Mouse (Mus musculus) CH12.LX (cell line): Measurements from ENCODE around the gene H2-Q2. TPM values are rescaled to one million over a fixed set of nuclear protein-coding genes. Genes with fewer than 3 reads are reported as not detected.

Experiments
- DNase-seq: peaks from one replicate; pipeline ENCODE4 v3.0.0-alpha.2; 2013; ENCODE audit errors: extremely low read depth
- H3K27ac ChIP-seq: 2 replicates; pipeline ENCODE4 v1.5.1; 2012; ENCODE audit warnings: low read depth, mild to moderate bottlenecking, control low read depth, moderate library complexity; ENCODE audit not compliant: insufficient read depth
- H3K27me3 ChIP-seq: replicated peaks from 2 replicates; pipeline ENCODE3; 2012; ENCODE audit warnings: inconsistent platforms
- H3K36me3 ChIP-seq, 2 experiments: replicated peaks in 1 of 2; 2 replicates each; pipeline versions ENCODE3 to v1.6.1; 2012; ENCODE audit warnings: inconsistent platforms in 1 of 2, low read length in 1 of 2, mild to moderate bottlenecking in 1 of 2, mixed read lengths in 1 of 2, moderate library complexity in 1 of 2; ENCODE audit not compliant: control insufficient read depth in 1 of 2, insufficient read depth in 1 of 2
- H3K4me1 ChIP-seq, 2 experiments: 2 replicates each; pipeline ENCODE4 v1.6.1; 2012; ENCODE audit warnings: inconsistent platforms in 1 of 2, moderate library complexity in 1 of 2; ENCODE audit not compliant: insufficient read depth in 2 of 2, control insufficient read depth in 1 of 2
- H3K4me2 ChIP-seq: 2 replicates; pipeline ENCODE4 v1.6.1; 2012; ENCODE audit warnings: low read depth, mild to moderate bottlenecking, control low read depth; ENCODE audit not compliant: poor library complexity, insufficient read depth, severe bottlenecking
- H3K4me3 ChIP-seq, 3 experiments: fragments of 150-350 bp in 1 of 3; sonication (generic) in 1 of 3; replicated peaks in 1 of 3; 2 replicates each; pipeline versions ENCODE3 to v1.5.1; 2011 to 2012; ENCODE audit warnings: low read depth in 2 of 3, low read length in 2 of 3, mild to moderate bottlenecking in 2 of 3, moderate library complexity in 2 of 3, control low read depth in 1 of 3, improper control_type of control experiment in 1 of 3, inconsistent platforms in 1 of 3, mixed read lengths in 1 of 3; ENCODE audit not compliant: poor library complexity in 1 of 3
- H3K79me2 ChIP-seq: replicated peaks from 2 replicates; pipeline ENCODE4 v1.6.1; 2012; ENCODE audit warnings: mild to moderate bottlenecking, moderate library complexity; ENCODE audit not compliant: control insufficient read depth, poor library complexity, insufficient read depth, severe bottlenecking; ENCODE audit errors: extremely low read depth
- H3K9ac ChIP-seq: 2 replicates; pipeline ENCODE4 v1.6.1; 2012; ENCODE audit warnings: low read depth, mild to moderate bottlenecking, control low read depth, moderate library complexity; ENCODE audit not compliant: insufficient read depth
- H3K9me3 ChIP-seq: replicated peaks from 2 replicates; pipeline ENCODE3; 2012; ENCODE audit warnings: low read length, inconsistent platforms, mixed read lengths
- BHLHE40 ChIP-seq: IDR thresholded peaks from 2 replicates; pipeline ENCODE4 v1.6.1; 2011; ENCODE audit warnings: mild to moderate bottlenecking, low read depth, low read length, improper control_type of control experiment
- CHD1 ChIP-seq: IDR thresholded peaks from 2 replicates; pipeline ENCODE4 v1.6.1; 2012; ENCODE audit warnings: low read depth, low read length, improper control_type of control experiment, inconsistent platforms
- CHD2 ChIP-seq: IDR thresholded peaks from 2 replicates; pipeline ENCODE4 v1.6.1; 2011; ENCODE audit warnings: low read length, improper control_type of control experiment
- E2F4 ChIP-seq: IDR thresholded peaks from 2 replicates; pipeline ENCODE4 v1.6.1; 2011; ENCODE audit warnings: low read depth, low read length, improper control_type of control experiment; ENCODE audit not compliant: insufficient replicate concordance
- ELF1 ChIP-seq: IDR thresholded peaks from 2 replicates; pipeline ENCODE4 v1.6.1; 2014; ENCODE audit warnings: low read depth, mild to moderate bottlenecking, inconsistent platforms, low read length, improper control_type of control experiment
- EP300 ChIP-seq: IDR thresholded peaks from 2 replicates; pipeline ENCODE4 v1.6.1; 2011; ENCODE audit warnings: low read length, improper control_type of control experiment
- HCFC1 ChIP-seq: IDR thresholded peaks from 2 replicates; pipeline ENCODE4 v1.6.1; 2012; ENCODE audit warnings: low read depth, mild to moderate bottlenecking, inconsistent platforms, low read length, improper control_type of control experiment
- IRF4 ChIP-seq: IDR thresholded peaks from 2 replicates; pipeline ENCODE4 v1.6.1; 2014; ENCODE audit warnings: low read depth, mild to moderate bottlenecking, inconsistent platforms, low read length, improper control_type of control experiment
- JUN ChIP-seq: IDR thresholded peaks from 2 replicates; pipeline ENCODE4 v1.6.1; 2011; ENCODE audit warnings: low read depth, mild to moderate bottlenecking, low read length, improper control_type of control experiment, moderate library complexity; ENCODE audit not compliant: insufficient read depth
- JUND ChIP-seq: conservative IDR thresholded peaks from 2 replicates; pipeline ENCODE4 v1.6.1; 2011; ENCODE audit warnings: low read depth, low read length, improper control_type of control experiment
- KAT2A ChIP-seq: IDR thresholded peaks from 2 replicates; pipeline ENCODE4 v1.6.1; 2012; ENCODE audit warnings: low read length, improper control_type of control experiment, inconsistent platforms; ENCODE audit not compliant: insufficient replicate concordance
- MAFK ChIP-seq: IDR thresholded peaks from 2 replicates; pipeline ENCODE4 v1.6.1; 2011; ENCODE audit warnings: low read length, improper control_type of control experiment; ENCODE audit not compliant: insufficient replicate concordance
- MAX ChIP-seq: IDR thresholded peaks from 2 replicates; pipeline ENCODE4 v1.6.1; 2011; ENCODE audit warnings: low read length, improper control_type of control experiment
- MAZ ChIP-seq: IDR thresholded peaks from 2 replicates; pipeline ENCODE4 v1.6.1; 2012; ENCODE audit warnings: low read depth, mild to moderate bottlenecking, inconsistent platforms, low read length, improper control_type of control experiment, moderate library complexity
- MXI1 ChIP-seq: IDR thresholded peaks from 2 replicates; pipeline ENCODE4 v1.6.1; 2011; ENCODE audit warnings: mild to moderate bottlenecking, low read depth, low read length, improper control_type of control experiment
- MYC ChIP-seq: IDR thresholded peaks from 2 replicates; pipeline ENCODE4 v1.6.1; 2011; ENCODE audit warnings: low read depth, mild to moderate bottlenecking, improper control_type of control experiment, low read length
- NELFE ChIP-seq: IDR thresholded peaks from 2 replicates; pipeline ENCODE4 v1.6.1; 2011; ENCODE audit warnings: low read depth, low read length, improper control_type of control experiment
- NRF1 ChIP-seq: IDR thresholded peaks from 2 replicates; pipeline ENCODE4 v1.6.1; 2014; ENCODE audit warnings: low read depth, mild to moderate bottlenecking, inconsistent platforms, low read length, improper control_type of control experiment, moderate library complexity
- POLR2A ChIP-seq: IDR thresholded peaks from 2 replicates; pipeline ENCODE4 v1.6.1; 2011; ENCODE audit warnings: low read depth, mild to moderate bottlenecking, improper control_type of control experiment, low read length
- POLR2AphosphoS2 ChIP-seq: IDR thresholded peaks from 2 replicates; pipeline ENCODE4 v1.6.1; 2011; ENCODE audit warnings: low read depth, low read length, improper control_type of control experiment
- RAD21 ChIP-seq: IDR thresholded peaks from 2 replicates; pipeline ENCODE4 v1.6.1; 2011; ENCODE audit warnings: low read depth, mild to moderate bottlenecking, low read length, improper control_type of control experiment, moderate library complexity
- RCOR1 ChIP-seq: conservative IDR thresholded peaks from 2 replicates; pipeline ENCODE4 v1.6.1; 2012; ENCODE audit warnings: low read depth, mild to moderate bottlenecking, inconsistent platforms, low read length, improper control_type of control experiment
- SIN3A ChIP-seq: IDR thresholded peaks from 2 replicates; pipeline ENCODE4 v1.6.1; 2012; ENCODE audit warnings: low read length, improper control_type of control experiment, inconsistent platforms
- SMC3 ChIP-seq: IDR thresholded peaks from 2 replicates; pipeline ENCODE4 v1.6.1; 2011; ENCODE audit warnings: low read depth, low read length, improper control_type of control experiment
- TBP ChIP-seq: conservative IDR thresholded peaks from 2 replicates; pipeline ENCODE4 v1.6.1; 2011; ENCODE audit warnings: low read depth, low read length, improper control_type of control experiment
- TCF12 ChIP-seq: IDR thresholded peaks from 2 replicates; pipeline ENCODE4 v1.6.1; 2014; ENCODE audit warnings: low read depth, mild to moderate bottlenecking, inconsistent platforms, low read length, improper control_type of control experiment
- UBTF ChIP-seq: IDR thresholded peaks from 2 replicates; pipeline ENCODE4 v1.6.1; 2012; ENCODE audit warnings: low read depth, mild to moderate bottlenecking, inconsistent platforms, low read length, improper control_type of control experiment, moderate library complexity
- USF1 ChIP-seq: IDR thresholded peaks from 2 replicates; pipeline ENCODE4 v1.6.1; 2014; ENCODE audit warnings: low read depth, mild to moderate bottlenecking, inconsistent platforms, low read length, improper control_type of control experiment
- USF2 ChIP-seq: conservative IDR thresholded peaks from 2 replicates; pipeline ENCODE4 v1.6.1; 2011; ENCODE audit warnings: low read depth, low read length, improper control_type of control experiment
- ZC3H11A ChIP-seq: IDR thresholded peaks from 2 replicates; pipeline ENCODE4 v1.6.1; 2012; ENCODE audit warnings: low read depth, mild to moderate bottlenecking, inconsistent platforms, low read length, improper control_type of control experiment
- ZMIZ1 ChIP-seq: IDR thresholded peaks from 2 replicates; pipeline ENCODE4 v1.6.1; 2012; ENCODE audit warnings: low read depth, mild to moderate bottlenecking, inconsistent platforms, low read length, improper control_type of control experiment
- ZNF384 ChIP-seq: IDR thresholded peaks from 2 replicates; pipeline ENCODE4 v1.6.1; 2012; ENCODE audit warnings: low read depth, low read length, improper control_type of control experiment, inconsistent platforms
- dilution Hi-C: fragments of 300-500 bp; cut with MboI; formaldehyde crosslinking; loops from 2 replicates; pipeline ENCODE4 v1.14.3; 2020; ENCODE audit warnings: low sequenced_read_pairs; ENCODE audit not compliant: extremely low pct_unique_long_range_greater_than_20kb, extremely low pct_ligation_motif_present
- in situ Hi-C: fragments of 300-500 bp; cut with MboI; formaldehyde crosslinking; loops from 3 replicates; pipeline ENCODE4 v1.14.3; 2019; ENCODE audit warnings: low sequenced_read_pairs, low pct_ligation_motif_present, low pct_unique_long_range_greater_than_20kb, mixed read lengths
- polyA plus RNA-seq: library from polyadenylated mRNA; unstranded; fragments of >175 nt; gene quantifications from 2 replicates; pipeline ENCODE4 v1.2.1, GENCODE M21; 2012; ENCODE audit warnings: low read depth; ENCODE audit not compliant: insufficient read length
- total RNA-seq, 2 experiments: library from RNA; depleted of rRNA; stranded (reverse); fragments of 300-350 nt in 1 of 2; fragments of >200 nt in 1 of 2; gene quantifications; 2 replicates each; pipeline ENCODE4 v1.2.3; 2012 to 2014

H2-Q2 gene
- total and polyA plus RNA-seq, 3 experiments: 0.47 to 21.6 TPM; not detected in 1

- Histone ChIP-seq H3K27ac (no peak overlapping the region), H3K4me2 (no peak overlapping the region), H3K4me1 (no peaks in the 10 kb centered on the region), H3K9me3 (no peaks in the 10 kb centered on the region), H3K9ac (no peak overlapping the region), H3K79me2 (no peaks in the 10 kb centered on the region), H3K36me3 (no peaks in the 10 kb centered on the region), H3K27me3 (no peaks in the 10 kb centered on the region), H3K4me3 (no peak overlapping the region)
- TF ChIP-seq MAZ: no peak
- no peak for TF ChIP-seq HCFC1
- TF ChIP-seq POLR2A: no peak
- TF ChIP-seq RAD21: no peak
- no peak for TF ChIP-seq CHD1
- no peak for TF ChIP-seq E2F4
- TF ChIP-seq IRF4: no peak
- no peak for TF ChIP-seq RCOR1
- no peak for TF ChIP-seq NRF1
- TF ChIP-seq TBP: no peak
- no peak for TF ChIP-seq SMC3
- no peak for TF ChIP-seq JUN
- TF ChIP-seq KAT2A: no peak
- no peak for TF ChIP-seq MAX
- dilution Hi-C loops: no loop called here
- in situ Hi-C loops: loop anchor here (5.0 kb wide), 1 partner anchor 37 kb away; the partner anchor contains the start of gene H2-Q1
- no peak for DNase-seq
Observed at GRCm38 (mm10) chr17:35359470-35359862, 17.4 kb downstream of the H2-Q2 start.

DNA sequence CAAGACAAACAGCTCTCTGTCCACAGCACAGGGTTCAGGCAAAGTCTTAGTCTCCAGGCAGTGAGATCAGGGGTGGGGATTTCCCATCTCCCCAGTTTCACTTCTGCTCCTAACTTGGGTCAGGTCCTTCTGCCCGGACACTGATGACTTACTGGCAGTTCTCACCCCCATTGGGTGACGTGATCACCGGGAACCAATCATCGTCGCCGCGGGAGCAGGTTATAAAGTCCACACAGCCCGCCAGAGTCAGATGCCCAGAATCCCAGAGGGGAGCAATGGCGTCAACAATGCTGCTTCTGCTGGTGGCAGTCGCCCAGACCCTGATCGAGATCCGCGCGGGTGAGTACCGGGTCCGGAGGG lies 37.3 kb downstream of the H2-Q2 start, which contains the start of gene H2-Q4:
Gene H2-Q4 (plus strand): TSS at position 249 of the 360 bp plus-strand sequence.
- Histone ChIP-seq H3K9ac (peak within 1 kb of the TSS; percentile 94), H3K36me3 (peaks cover 20 to 28% of the 10 kb centered on the region in 2 experiments), H3K9me3 (no peaks in the 10 kb centered on the region), H3K4me1 (peaks cover 8 to 23% of the 10 kb centered on the region in 2 experiments), H3K27ac (peak within 1 kb of the TSS; percentile 48), H3K4me2 (peak within 1 kb of the TSS; percentile 63), H3K27me3 (no peaks in the 10 kb centered on the region), H3K4me3 (peak within 1 kb of the TSS; percentile 75 to 89 (median 88)), H3K79me2 (peaks cover 10% of the 10 kb centered on the region)
- DNase-seq: peak; percentile 98
- dilution Hi-C loops: no loop called here
- in situ Hi-C loops: no loop called here
- TF ChIP-seq KAT2A: no peak
- no peak for TF ChIP-seq ZC3H11A
- 0 out of 2 replicates have a peak, but pooled peaks have one; percentile 15 for TF ChIP-seq JUN
- no peak for TF ChIP-seq RCOR1
- no peak for TF ChIP-seq HCFC1
- no peak for TF ChIP-seq MXI1
- no peak for TF ChIP-seq USF1
- TF ChIP-seq EP300: peak; percentile 77
- TF ChIP-seq NRF1: peak; percentile 44; the same call in 1 of the 2 replicates
- no peak for TF ChIP-seq SMC3
- TF ChIP-seq ELF1: no peak
- TF ChIP-seq UBTF: no peak
- TF ChIP-seq USF2: no peak
- peak; percentile 74 for TF ChIP-seq MYC
- TF ChIP-seq POLR2AphosphoS2: peak; percentile 95
- TF ChIP-seq MAX: no peak
- peak; percentile 78; the same call in 1 of the 2 replicates for TF ChIP-seq TCF12
- TF ChIP-seq SIN3A: no peak; the same call in 1 of the 2 replicates
- no peak for TF ChIP-seq CHD1
- no peak for TF ChIP-seq RAD21
- TF ChIP-seq POLR2A: peak; percentile 98
- TF ChIP-seq MAFK: no peak
- TF ChIP-seq TBP: peak; percentile 97
- TF ChIP-seq CHD2: peak; percentile 99
- no peak for TF ChIP-seq MAZ
- TF ChIP-seq ZNF384: no peak
- TF ChIP-seq BHLHE40: no peak
- peak; percentile 93 for TF ChIP-seq ZMIZ1
- TF ChIP-seq JUND: no peak
- peak; percentile 99 for TF ChIP-seq IRF4
- peak; percentile 98 for TF ChIP-seq NELFE
